Comparison of ENCODE assay signal across 15 mouse cellular contexts in the genomic region with DNA sequence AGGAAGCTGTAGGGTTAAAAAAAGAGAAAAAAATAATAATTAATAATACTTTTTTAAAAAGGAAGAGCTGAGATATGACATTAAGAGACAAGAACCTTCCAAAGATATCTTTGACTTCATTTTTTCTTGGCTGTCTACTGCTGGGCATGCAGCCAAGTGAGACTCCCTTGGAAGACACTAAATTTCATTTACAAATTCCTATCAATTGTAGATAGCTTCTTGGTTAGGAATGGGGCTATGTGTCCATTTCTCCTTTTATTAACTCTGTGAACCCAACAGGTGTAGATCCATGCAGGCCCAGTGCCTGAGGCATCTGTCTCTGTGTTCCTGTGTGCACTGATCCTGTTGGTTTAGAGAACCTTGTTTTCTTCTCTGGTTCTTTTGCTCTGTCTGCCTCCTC.
DNase-seq lines count a peak whose midpoint lies in the region; ATAC-seq lines count a peak whose summit lies in the region.
"Had no signal": no experiment of that assay in that cellular context is flagged by ENCODE, and none has a peak within 500 bp of the region (broad histone marks: within the 10 kb centered on the region; RNA-seq: fewer than 3 reads in every experiment).

No protein-coding gene starts in this region.

- no peak overlapping the region for H3K4me2 ChIP-seq in heart, embryonic 11.5 days
- H3K4me2 ChIP-seq: liver, embryonic 12.5 days had no signal

- H3K27me3 ChIP-seq in heart, embryonic 11.5 days (ENCODE audit: control insufficient read depth, insufficient read depth, low read length), result no peaks in the 10 kb centered on the region
- H3K27me3 ChIP-seq: liver, embryonic 12.5 days had no signal

- intact Hi-C loops in heart, postnatal 14 days (cut with DNase I), result no loop called here

- no peak overlapping the region for H3K9ac ChIP-seq in heart, embryonic 11.5 days (ENCODE audit: low read depth, low read length)
- H3K9ac ChIP-seq: liver, embryonic 12.5 days had no signal

- DNase-seq in heart, postnatal 14 days, result peak; percentile 19 to 24
- peak; percentile 11 for DNase-seq in ovary, adult 18-20 months (ENCODE audit: low spot score)
- no peak for DNase-seq in ovary, postnatal 10 days (ENCODE audit: low spot score)
- DNase-seq in cerebellum, postnatal 14 days, result peak; percentile 51 to 54
- peak; percentile 21 for DNase-seq in right cerebral cortex, postnatal 4 days
- DNase-seq: embryo, embryonic 11 days; kidney, adult 9 months; lung, postnatal 4 days; midbrain, embryonic 14.5 days; retina, postnatal 1 day had no signal

- no peaks in the 10 kb centered on the region for H3K4me1 ChIP-seq in heart, embryonic 11.5 days (ENCODE audit: control insufficient read depth, insufficient read depth, low read length)
- H3K4me1 ChIP-seq: liver, embryonic 12.5 days had no signal

- ATAC-seq in heart, embryonic 11.5 days (replicated peaks; ENCODE audit: insufficient number of reproducible peaks, low FRiP score, low TSS enrichment), result no peak
- ATAC-seq in frontal cortex, adult (ENCODE audit: low TSS enrichment), result no peak
- ATAC-seq: hindbrain, embryonic 16.5 days; liver, embryonic 12.5 days had no signal

- no peaks in the 10 kb centered on the region for H3K36me3 ChIP-seq in heart, embryonic 11.5 days (ENCODE audit: control insufficient read depth, insufficient read depth, low read length)
- H3K36me3 ChIP-seq: liver, embryonic 12.5 days had no signal

- no peak overlapping the region for H3K4me3 ChIP-seq in heart, embryonic 11.5 days (ENCODE audit: low read depth, low read length)
- H3K4me3 ChIP-seq: layer of hippocampus, adult 2 months; liver, embryonic 12.5 days had no signal

- H3K27ac ChIP-seq in heart, embryonic 11.5 days (ENCODE audit: low read depth, low read length), result no peak overlapping the region
- H3K27ac ChIP-seq: layer of hippocampus, adult 2 months; liver, embryonic 12.5 days had no signal

- no peaks in the 10 kb centered on the region for H3K9me3 ChIP-seq in heart, embryonic 11.5 days (replicated peaks; ENCODE audit: control insufficient read depth, low read length)
